Mouse (Mus musculus): ENCODE data around the gene Mrpl44.

- no peak for TF ChIP-seq CTCF (IDR thresholded peaks at IDR 0.05; ENCODE audit: extremely low read depth, insufficient read depth, insufficient read length, insufficient replicate concordance)
- TF ChIP-seq POLR2A (IDR thresholded peaks at IDR 0.05; ENCODE audit: low read depth, low read length) = no peak
Measured at GRCm38 (mm10) chr1:79759436-79759972, 16.3 kb upstream of the Mrpl44 start.
